Mouse (Mus musculus): ENCODE measurements around the gene Pmf1. TPM values are rescaled to one million over a fixed set of nuclear protein-coding genes. Genes with fewer than 3 reads are reported as not detected.

The Pmf1 gene
- polyA plus RNA-seq, 1 experiment from 2014 or later = 45.1 TPM

DNA sequence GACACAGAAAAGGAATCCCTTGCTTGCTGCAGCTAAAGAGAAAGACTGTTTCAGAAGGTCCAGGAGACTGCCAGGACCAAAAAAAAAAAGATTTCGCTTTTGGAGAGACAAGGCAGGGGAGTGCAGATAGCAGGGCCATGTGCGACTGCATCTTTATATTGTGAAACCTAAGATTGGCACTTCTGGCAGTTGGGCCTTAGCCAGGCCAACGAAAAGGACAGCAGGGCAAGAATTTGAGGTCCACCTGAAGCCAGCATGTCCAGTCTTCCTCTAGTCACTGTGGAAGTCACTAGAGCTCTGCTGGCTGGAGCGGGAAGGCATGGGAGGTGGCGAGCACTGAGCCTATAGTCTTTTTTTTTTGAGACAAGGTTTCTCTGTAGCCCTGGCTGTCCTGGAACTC, 1.2 kb downstream of the Pmf1 start:
- H3K4me1 ChIP-seq (replicated peaks; ENCODE audit: control insufficient read depth, insufficient read depth, low read length) = peaks cover 20% of the 10 kb centered on the region
- peak overlapping the region; percentile 88 for H3K9ac ChIP-seq (replicated peaks; ENCODE audit: low read depth, low read length)
- H3K27me3 ChIP-seq (replicated peaks; ENCODE audit: control insufficient read depth, insufficient read depth, low read length) = no peaks in the 10 kb centered on the region
- no peak for ATAC-seq
- H3K9me3 ChIP-seq (ENCODE audit: control insufficient read depth, low read length) = no peaks in the 10 kb centered on the region
- WGBS = 62% methylated on average over 5 of the region's 5 CpGs
- no peaks in the 10 kb centered on the region; the same call in 1 of the 2 replicates for H3K36me3 ChIP-seq (ENCODE audit: control insufficient read depth, insufficient read depth)
- no peak overlapping the region for H3K27ac ChIP-seq (ENCODE audit: low read length)
- peak overlapping the region; percentile 72 for H3K4me2 ChIP-seq (ENCODE audit: low read length)
- H3K4me3 ChIP-seq (replicated peaks; ENCODE audit: low read length) = no peak overlapping the region; the same call in 1 of the 2 replicates

DNA sequence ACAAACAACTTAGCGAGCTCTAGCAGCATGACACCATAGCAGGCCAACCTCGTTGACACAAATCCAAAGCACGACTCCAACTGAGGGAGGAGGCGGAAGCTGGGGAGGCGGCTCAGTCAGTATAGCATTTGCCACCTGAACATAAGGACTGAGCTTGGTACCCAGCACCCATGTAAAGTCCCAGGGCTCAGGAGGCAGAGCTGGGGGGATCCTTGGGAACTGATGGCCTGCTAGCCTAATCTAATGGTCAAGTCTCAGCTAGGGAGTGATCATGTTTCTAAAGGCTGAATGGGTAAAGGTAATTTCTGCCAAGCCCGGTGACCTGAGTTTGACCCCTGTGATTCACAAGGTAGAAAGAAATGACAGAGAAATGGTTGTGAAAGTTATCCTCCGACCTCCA, 2.6 kb downstream of the Pmf1 start:
- Histone ChIP-seq H3K4me2 (ENCODE audit: low read length) (no peak overlapping the region), H3K36me3 (ENCODE audit: control insufficient read depth, insufficient read depth) (no peaks in the 10 kb centered on the region), H3K9ac (replicated peaks; ENCODE audit: low read depth, low read length) (no peak overlapping the region), H3K4me3 (replicated peaks; ENCODE audit: low read length) (no peak overlapping the region), H3K27me3 (replicated peaks; ENCODE audit: control insufficient read depth, insufficient read depth, low read length) (no peaks in the 10 kb centered on the region), H3K27ac (ENCODE audit: low read length) (no peak overlapping the region), H3K9me3 (ENCODE audit: control insufficient read depth, low read length) (no peaks in the 10 kb centered on the region), H3K4me1 (replicated peaks; ENCODE audit: control insufficient read depth, insufficient read depth, low read length) (peaks cover 20% of the 10 kb centered on the region)
- ATAC-seq = no peak
- 58% methylated on average over 7 of the region's 7 CpGs for WGBS

DNA sequence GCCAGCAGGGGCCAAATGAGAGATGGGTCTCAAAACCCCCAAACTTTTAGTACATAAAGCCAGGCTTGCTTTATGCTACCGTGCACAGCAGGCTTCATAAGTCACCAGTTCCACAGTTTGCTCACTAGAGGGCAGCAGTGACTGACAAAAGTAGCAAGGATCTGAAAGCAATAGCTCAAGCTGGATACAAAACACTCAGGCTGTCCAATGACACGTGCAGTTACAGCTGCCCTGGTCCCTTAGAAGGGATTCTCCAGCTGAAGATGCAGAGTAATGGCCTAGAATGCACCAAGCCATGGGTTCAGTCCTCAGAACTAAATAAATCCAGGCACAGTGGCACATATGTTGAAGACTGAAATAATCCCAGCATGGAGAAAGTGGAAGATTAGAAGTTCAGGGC, 3.0 kb downstream of the Pmf1 start:
- peaks cover 20% of the 10 kb centered on the region for H3K4me1 ChIP-seq (replicated peaks; ENCODE audit: control insufficient read depth, insufficient read depth, low read length)
- ATAC-seq = 0 out of 2 replicates have a peak, but pooled peaks have one; percentile 24
- H3K27ac ChIP-seq (ENCODE audit: low read length) = no peak overlapping the region
- no peaks in the 10 kb centered on the region for H3K27me3 ChIP-seq (replicated peaks; ENCODE audit: control insufficient read depth, insufficient read depth, low read length)
- H3K4me2 ChIP-seq (ENCODE audit: low read length) = no peak overlapping the region
- H3K4me3 ChIP-seq (replicated peaks; ENCODE audit: low read length) = no peak overlapping the region
- WGBS = 0% methylated on average over 2 of the region's 2 CpGs
- no peak overlapping the region for H3K9ac ChIP-seq (replicated peaks; ENCODE audit: low read depth, low read length)
- H3K9me3 ChIP-seq (ENCODE audit: control insufficient read depth, low read length) = no peaks in the 10 kb centered on the region
- H3K36me3 ChIP-seq (ENCODE audit: control insufficient read depth, insufficient read depth) = no peaks in the 10 kb centered on the region

DNA sequence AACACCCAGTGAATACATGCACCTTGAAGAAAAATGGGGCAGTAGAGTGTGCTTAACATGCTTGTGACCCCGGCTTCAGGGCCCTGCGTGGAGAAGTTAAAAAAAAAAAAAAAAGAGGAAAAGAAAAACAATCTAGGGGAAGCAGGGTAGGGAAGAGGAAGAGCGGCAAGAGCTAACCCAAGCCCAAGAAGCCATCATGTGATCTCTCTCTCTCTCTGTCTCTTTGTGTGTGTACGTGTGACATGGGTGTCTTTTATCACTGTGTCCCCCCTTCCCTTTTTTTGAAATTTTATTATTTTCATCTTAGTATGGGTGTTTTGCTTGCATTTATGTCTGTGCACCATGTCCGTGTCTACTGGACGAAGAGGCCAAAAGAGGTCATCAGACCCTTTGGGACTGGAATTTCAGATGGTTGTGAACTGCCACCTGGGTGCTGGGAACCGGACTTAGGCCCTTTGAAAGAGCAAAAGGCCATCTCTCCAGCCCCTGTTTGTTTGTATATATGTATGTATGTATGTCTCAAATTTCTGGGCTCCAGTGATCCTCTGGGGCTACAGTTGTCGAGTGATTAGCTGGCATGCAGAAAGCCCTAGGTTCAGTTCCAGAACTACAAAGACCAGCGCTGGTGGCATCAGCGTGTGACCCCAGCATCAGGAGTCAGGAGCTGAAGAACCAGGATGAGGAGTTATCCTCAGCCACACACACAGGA, 6.5 kb downstream of the Pmf1 start:
- H3K4me2 ChIP-seq (ENCODE audit: low read length) = no peak overlapping the region
- H3K27ac ChIP-seq (ENCODE audit: low read length) = no peak overlapping the region
- no peaks in the 10 kb centered on the region for H3K9me3 ChIP-seq (ENCODE audit: control insufficient read depth, low read length)
- H3K4me3 ChIP-seq (replicated peaks; ENCODE audit: low read length) = no peak overlapping the region
- peaks cover 3% of the 10 kb centered on the region; the same call in 1 of the 2 replicates for H3K4me1 ChIP-seq (replicated peaks; ENCODE audit: control insufficient read depth, insufficient read depth, low read length)
- H3K9ac ChIP-seq (replicated peaks; ENCODE audit: low read depth, low read length) = no peak overlapping the region
- no peaks in the 10 kb centered on the region for H3K27me3 ChIP-seq (replicated peaks; ENCODE audit: control insufficient read depth, insufficient read depth, low read length)
- 92% methylated on average over 10 of the region's 10 CpGs for WGBS
- H3K36me3 ChIP-seq (ENCODE audit: control insufficient read depth, insufficient read depth) = no peaks in the 10 kb centered on the region
- ATAC-seq = no peak

DNA sequence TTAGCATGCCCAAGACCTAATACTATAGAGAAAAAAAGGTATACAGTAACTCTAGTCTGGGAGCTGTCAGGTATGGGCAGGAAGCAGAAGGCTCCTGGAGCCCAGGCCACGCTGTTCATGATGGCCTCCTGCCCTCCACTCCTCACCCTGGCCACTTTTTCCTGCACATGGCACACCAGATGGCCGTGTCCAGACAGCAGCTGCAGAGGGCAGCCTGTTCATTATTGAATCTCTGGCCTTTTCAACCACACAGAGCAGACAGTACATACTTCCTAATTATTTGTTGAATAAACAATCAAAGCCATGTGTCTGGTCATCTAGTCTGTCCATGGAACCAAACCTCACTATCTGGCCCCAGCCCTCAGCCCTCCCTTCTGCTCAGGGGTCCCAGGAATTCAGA, 11.5 kb downstream of the Pmf1 start:
- no peaks in the 10 kb centered on the region for H3K9me3 ChIP-seq (ENCODE audit: control insufficient read depth, low read length)
- H3K27ac ChIP-seq (ENCODE audit: low read length) = no peak overlapping the region
- no peak overlapping the region for H3K4me2 ChIP-seq (ENCODE audit: low read length)
- ATAC-seq = no peak
- WGBS = 89% methylated on average over 2 of the region's 2 CpGs
- no peak overlapping the region for H3K9ac ChIP-seq (replicated peaks; ENCODE audit: low read depth, low read length)
- no peaks in the 10 kb centered on the region for H3K27me3 ChIP-seq (replicated peaks; ENCODE audit: control insufficient read depth, insufficient read depth, low read length)
- H3K4me3 ChIP-seq (replicated peaks; ENCODE audit: low read length) = no peak overlapping the region
- no peaks in the 10 kb centered on the region for H3K36me3 ChIP-seq (ENCODE audit: control insufficient read depth, insufficient read depth)
- H3K4me1 ChIP-seq (replicated peaks; ENCODE audit: control insufficient read depth, insufficient read depth, low read length) = no peaks in the 10 kb centered on the region

DNA sequence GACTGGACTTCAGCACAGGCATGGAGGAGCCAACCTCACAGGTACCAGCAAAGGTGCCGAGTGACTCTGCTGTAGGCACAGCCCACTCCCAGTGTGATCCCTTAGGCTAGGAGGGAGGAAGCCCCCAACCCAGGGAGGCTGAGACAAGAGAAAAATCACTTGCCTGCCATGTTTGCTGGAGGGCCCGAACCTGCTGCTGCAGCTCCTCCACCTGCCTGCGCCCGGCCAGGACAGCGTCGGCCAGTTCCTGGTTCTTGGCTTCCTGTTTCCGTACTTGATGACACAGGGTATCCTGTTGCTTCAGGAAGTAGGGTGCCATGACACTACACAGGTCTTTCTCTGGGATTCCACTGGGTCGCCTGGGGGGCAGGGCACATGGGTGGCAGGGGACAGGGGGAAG, 14.4 kb downstream of the Pmf1 start:
- no peak for ATAC-seq

DNA sequence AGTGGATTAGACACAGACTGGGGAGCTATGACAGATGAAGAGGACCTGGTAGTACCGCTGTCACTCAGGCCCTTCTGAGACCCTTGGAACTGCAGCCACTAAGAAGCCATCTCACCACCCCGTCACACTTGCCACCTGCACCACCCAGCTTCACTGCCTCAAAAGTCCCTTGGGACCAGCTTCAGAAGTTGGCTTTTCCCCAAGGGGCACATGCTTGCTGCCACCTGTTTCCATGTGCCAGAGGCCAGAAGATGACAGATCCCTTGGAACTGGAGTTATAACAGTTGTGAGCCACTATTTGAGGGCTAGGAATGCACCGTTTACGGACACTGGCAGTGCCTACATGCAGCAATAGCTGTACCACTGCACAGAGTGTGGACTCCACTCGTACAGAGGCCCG, 14.8 kb downstream of the Pmf1 start:
- H3K9me3 ChIP-seq (ENCODE audit: control insufficient read depth, low read length) = no peaks in the 10 kb centered on the region
- H3K4me2 ChIP-seq (ENCODE audit: low read length) = no peak overlapping the region
- no peaks in the 10 kb centered on the region for H3K36me3 ChIP-seq (ENCODE audit: control insufficient read depth, insufficient read depth)
- H3K27ac ChIP-seq (ENCODE audit: low read length) = no peak overlapping the region
- 95% methylated on average over 6 of the region's 6 CpGs for WGBS
- H3K4me3 ChIP-seq (replicated peaks; ENCODE audit: low read length) = no peak overlapping the region
- no peaks in the 10 kb centered on the region for H3K27me3 ChIP-seq (replicated peaks; ENCODE audit: control insufficient read depth, insufficient read depth, low read length)
- no peak overlapping the region for H3K9ac ChIP-seq (replicated peaks; ENCODE audit: low read depth, low read length)
- ATAC-seq = no peak
- no peaks in the 10 kb centered on the region for H3K4me1 ChIP-seq (replicated peaks; ENCODE audit: control insufficient read depth, insufficient read depth, low read length)

More for the DNA sequence above, 14.4 kb downstream of the Pmf1 start:
- no peaks in the 10 kb centered on the region for H3K36me3 ChIP-seq (ENCODE audit: control insufficient read depth, insufficient read depth)
- H3K9me3 ChIP-seq (ENCODE audit: control insufficient read depth, low read length) = no peaks in the 10 kb centered on the region
- H3K4me2 ChIP-seq (ENCODE audit: low read length) = no peak overlapping the region
- no peaks in the 10 kb centered on the region for H3K4me1 ChIP-seq (replicated peaks; ENCODE audit: control insufficient read depth, insufficient read depth, low read length)
- WGBS = 95% methylated on average over 8 of the region's 8 CpGs
- H3K27me3 ChIP-seq (replicated peaks; ENCODE audit: control insufficient read depth, insufficient read depth, low read length) = no peaks in the 10 kb centered on the region
- no peak overlapping the region for H3K9ac ChIP-seq (replicated peaks; ENCODE audit: low read depth, low read length)
- no peak overlapping the region for H3K27ac ChIP-seq (ENCODE audit: low read length)
- H3K4me3 ChIP-seq (replicated peaks; ENCODE audit: low read length) = no peak overlapping the region

DNA sequence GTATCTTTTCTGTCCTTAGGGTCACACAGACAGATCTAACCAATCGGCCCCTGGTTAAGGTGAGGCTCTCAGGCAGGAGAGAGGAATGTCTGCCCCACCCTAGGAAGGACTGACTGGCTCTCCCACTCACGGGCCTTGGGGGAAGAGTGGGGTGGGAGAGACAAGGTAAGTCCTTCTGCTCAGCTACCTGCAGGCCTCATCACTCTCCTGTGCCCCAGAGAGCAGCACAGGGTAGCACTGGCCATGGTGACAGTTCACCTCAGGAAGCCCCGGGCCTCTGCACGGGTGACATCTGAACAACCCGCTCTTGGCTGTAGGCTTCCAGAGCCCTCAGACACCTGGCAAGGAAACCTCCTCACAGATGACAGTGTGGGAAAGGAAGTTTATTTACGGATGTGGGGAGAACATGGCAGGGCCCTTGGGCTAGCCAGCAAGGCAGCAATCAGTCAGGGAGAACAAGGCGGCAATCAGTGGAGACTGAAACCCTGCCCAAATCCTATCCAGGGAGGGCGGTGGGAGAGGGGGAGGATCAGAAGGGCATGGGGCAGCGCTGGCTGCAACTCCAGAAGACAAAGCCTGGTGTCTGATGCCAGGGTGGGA, 16.3 kb downstream of the Pmf1 start:
- Histone ChIP-seq H3K4me2 (ENCODE audit: low read length) (no peak overlapping the region), H3K27me3 (replicated peaks; ENCODE audit: control insufficient read depth, insufficient read depth, low read length) (no peaks in the 10 kb centered on the region), H3K4me1 (replicated peaks; ENCODE audit: control insufficient read depth, insufficient read depth, low read length) (no peaks in the 10 kb centered on the region), H3K27ac (ENCODE audit: low read length) (no peak overlapping the region), H3K9me3 (ENCODE audit: control insufficient read depth, low read length) (no peaks in the 10 kb centered on the region), H3K9ac (replicated peaks; ENCODE audit: low read depth, low read length) (no peak overlapping the region), H3K36me3 (ENCODE audit: control insufficient read depth, insufficient read depth) (no peaks in the 10 kb centered on the region), H3K4me3 (replicated peaks; ENCODE audit: low read length) (no peak overlapping the region)
- no peak for ATAC-seq
- 86% methylated on average over 9 of the region's 9 CpGs for WGBS

DNA sequence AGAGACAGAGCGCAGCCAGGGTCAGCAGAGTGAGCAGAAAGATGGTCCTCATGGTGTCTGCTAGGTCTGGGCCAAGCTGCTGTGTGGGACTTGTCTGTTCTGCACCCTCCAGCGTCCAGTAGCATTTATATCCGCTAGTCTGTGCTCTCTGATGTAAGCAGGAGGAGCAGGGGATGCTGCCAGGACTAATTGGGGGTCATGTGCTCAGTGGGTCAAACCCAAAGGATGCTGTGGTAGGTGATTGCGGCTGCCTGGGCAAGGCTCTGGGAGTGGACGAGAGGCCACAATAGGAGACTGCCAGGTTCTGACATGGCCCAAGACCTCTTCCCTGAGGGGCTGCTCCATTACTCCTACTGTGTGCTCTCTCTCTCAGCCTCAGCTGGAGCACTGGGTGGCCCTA, 25.8 kb downstream of the Pmf1 start, which contains the start of gene Bglap:
Gene Bglap (minus strand): TSS at position 101 of the 400 bp plus-strand sequence.
- Histone ChIP-seq H3K4me1 (replicated peaks; ENCODE audit: control insufficient read depth, insufficient read depth, low read length) (no peaks in the 10 kb centered on the region; the same call in 1 of the 2 replicates), H3K27ac (ENCODE audit: low read length) (no peak within 1 kb of the TSS), H3K27me3 (replicated peaks; ENCODE audit: control insufficient read depth, insufficient read depth, low read length) (no peaks in the 10 kb centered on the region), H3K36me3 (ENCODE audit: control insufficient read depth, insufficient read depth) (no peaks in the 10 kb centered on the region), H3K9ac (replicated peaks; ENCODE audit: low read depth, low read length) (no peak within 1 kb of the TSS), H3K9me3 (ENCODE audit: control insufficient read depth, low read length) (no peaks in the 10 kb centered on the region), H3K4me2 (ENCODE audit: low read length) (no peak within 1 kb of the TSS), H3K4me3 (replicated peaks; ENCODE audit: low read length) (no peak within 1 kb of the TSS)
- 79% methylated on average over 5 of the region's 5 CpGs for WGBS
- no peak for ATAC-seq

Measured in forebrain, embryonic 16.5 days (tissue).